Mouse (Mus musculus) heart, adult 2 months (tissue): ENCODE results near the gene Clca2. TPM values are rescaled to one million over a fixed set of nuclear protein-coding genes. Genes with fewer than 3 reads are reported as not detected.

ENCODE experiments used
- DNase-seq, 2 experiments: peaks; one replicate each; pipeline ENCODE4 v3.0.0; 2021
- H3K27ac ChIP-seq: fragments of 200-600 bp; 2 replicates; pipeline ENCODE4 v1.8.1; 2022
- H3K27me3 ChIP-seq: fragments of 200-500 bp; 2 replicates; pipeline ENCODE4 v1.6.1; 2012; ENCODE audit warnings: mild to moderate bottlenecking, low read length, inconsistent platforms, mixed read lengths; ENCODE audit not compliant: control insufficient read depth, insufficient read depth
- H3K36me3 ChIP-seq: fragments of 200-500 bp; 2 replicates; pipeline ENCODE4 v1.6.1; 2012; ENCODE audit warnings: low read length, inconsistent platforms; ENCODE audit not compliant: control insufficient read depth, insufficient read depth
- H3K4me1 ChIP-seq: fragments of 200-500 bp; 2 replicates; pipeline ENCODE4 v1.6.1; 2011; ENCODE audit warnings: low read length; ENCODE audit not compliant: control insufficient read depth, insufficient read depth
- H3K4me3 ChIP-seq: fragments of 200-600 bp; 2 replicates; pipeline ENCODE4 v1.8.1; 2022
- H3K79me2 ChIP-seq: fragments of 200-500 bp; replicated peaks from 2 replicates; pipeline ENCODE4 v1.6.1; 2012; ENCODE audit warnings: mild to moderate bottlenecking, inconsistent platforms, low read length, moderate library complexity, mixed read lengths; ENCODE audit not compliant: control insufficient read depth, insufficient read depth
- H3K9ac ChIP-seq: fragments of 200-500 bp; 2 replicates; pipeline ENCODE4 v1.6.1; 2012; ENCODE audit warnings: low read depth, mild to moderate bottlenecking, control low read depth, inconsistent platforms, low read length, mixed read lengths
- CTCF ChIP-seq: fragments of 200-600 bp; IDR thresholded peaks from 2 replicates; pipeline ENCODE4 v1.8.1; 2022; ENCODE audit warnings: antibody characterized with exemption, mild to moderate bottlenecking, moderate library complexity
- EP300 ChIP-seq: fragments of 200-500 bp; IDR thresholded peaks from 2 replicates; pipeline ENCODE4 v1.6.1; 2011; ENCODE audit warnings: low read depth, low read length, control low read depth; ENCODE audit not compliant: insufficient read depth
- POLR2A ChIP-seq: fragments of 200-500 bp; IDR thresholded peaks from 2 replicates; pipeline ENCODE4 v1.6.1; 2011; ENCODE audit warnings: mild to moderate bottlenecking, low read depth, low read length, control low read depth; ENCODE audit not compliant: insufficient read depth
- WGBS: fragments of 180-500 bp; shearing (Covaris S2); methylation state at CpG from one replicate; pipeline ENCODE4 v1.1.7; 2018; 5-methylcytosine and 5-hydroxymethylcytosine counted together
- intact Hi-C: fragments of 180-260 bp; cut with DNase I; formaldehyde crosslinking; loops from one replicate; pipeline ENCODE4 v1.15.1; 2025
- polyA plus RNA-seq: library from polyadenylated mRNA; depleted of rRNA; stranded (reverse); fragments of >200 nt; gene quantifications from 2 replicates; pipeline ENCODE4 v1.2.3, GENCODE M21; 2012; rRNA removed
- total RNA-seq, 2 experiments: library from RNA; stranded (reverse); gene quantifications; 2 replicates each; pipeline ENCODE4 v1.2.3; 2021

Clca2 gene
- total and polyA plus RNA-seq, 3 experiments, result 0.06 to 0.11 (median 0.10) TPM

GRCm38 (mm10) chr3:145032676-145033075 lies 66.6 kb downstream of the Clca2 start, which contains the start of gene Clca1:
Gene Clca1, minus strand, starts transcription at chr3:145032776.
- no peaks in the 10 kb centered on the region for H3K27me3 ChIP-seq
- no peak for DNase-seq
- no peak for TF ChIP-seq CTCF
- TF ChIP-seq EP300, result no peak
- TF ChIP-seq POLR2A, result no peak
- no peak within 1 kb of the TSS for H3K9ac ChIP-seq
- H3K36me3 ChIP-seq, result no peaks in the 10 kb centered on the region
- intact Hi-C loops, result no loop called here
- no peaks in the 10 kb centered on the region for H3K4me1 ChIP-seq
- H3K79me2 ChIP-seq, result no peaks in the 10 kb centered on the region
- no peak within 1 kb of the TSS for H3K4me3 ChIP-seq
- H3K27ac ChIP-seq, result no peak within 1 kb of the TSS

DNA sequence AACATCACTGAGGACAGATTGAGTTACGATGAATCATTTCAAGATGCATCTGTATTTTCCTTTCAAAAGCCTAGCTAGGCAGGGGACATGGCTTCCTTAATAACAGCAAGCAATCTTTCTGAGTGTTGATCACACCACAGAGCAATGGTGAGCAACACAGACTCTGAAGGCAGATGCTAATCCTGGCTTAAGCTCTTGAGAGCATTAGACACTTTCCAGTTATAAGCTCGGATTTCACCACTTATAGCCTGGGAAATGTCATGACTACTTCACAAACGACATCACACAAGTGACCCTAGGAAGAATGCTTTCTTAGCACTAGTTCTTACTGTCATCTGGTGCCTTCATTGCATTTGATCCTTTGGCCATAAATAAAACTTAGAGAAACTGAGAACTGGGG lies 71.2 kb downstream of the Clca2 start:
- Histone ChIP-seq H3K27me3 (no peaks in the 10 kb centered on the region), H3K27ac (no peak overlapping the region), H3K4me3 (no peak overlapping the region), H3K79me2 (no peaks in the 10 kb centered on the region), H3K36me3 (no peaks in the 10 kb centered on the region), H3K4me1 (no peaks in the 10 kb centered on the region), H3K9ac (no peak overlapping the region)
- TF ChIP-seq EP300, result no peak
- TF ChIP-seq POLR2A, result no peak
- no peak for TF ChIP-seq CTCF
- intact Hi-C loops, result loop anchor here (5.0 to 10.0 kb wide), 3 partner anchors 104 to 293 kb away; no protein-coding TSS in a partner anchor
- no peak for DNase-seq
- 61% methylated on average over 3 of the region's 3 CpGs for WGBS

DNA sequence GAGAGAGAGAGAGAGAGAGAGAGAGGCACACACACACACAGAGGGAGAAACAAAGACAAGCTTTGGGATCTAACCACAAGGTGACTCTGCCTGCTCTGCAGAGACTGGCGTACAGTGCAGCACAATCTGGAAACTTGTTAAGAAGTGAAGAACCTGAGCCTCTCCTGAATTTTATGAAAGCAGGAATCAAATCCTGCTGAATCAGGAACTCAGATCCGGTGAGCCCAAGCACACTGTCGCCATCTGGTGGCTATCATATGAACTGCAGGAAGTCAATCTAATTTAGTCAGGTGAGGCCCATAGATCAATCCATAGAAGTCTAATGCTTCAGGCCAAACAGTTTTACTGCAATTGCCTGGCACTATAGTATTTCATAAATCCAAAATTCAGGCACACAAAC lies 72.5 kb downstream of the Clca2 start:
- no peaks in the 10 kb centered on the region for H3K79me2 ChIP-seq
- peak; percentile 7 to 27 for DNase-seq
- no peaks in the 10 kb centered on the region for H3K4me1 ChIP-seq
- H3K27ac ChIP-seq, result no peak overlapping the region
- H3K9ac ChIP-seq, result no peak overlapping the region
- peak; percentile 95 for TF ChIP-seq CTCF
- no peak for TF ChIP-seq POLR2A
- H3K36me3 ChIP-seq, result no peaks in the 10 kb centered on the region
- intact Hi-C loops, result loop anchor here (5.0 to 10.0 kb wide), 3 partner anchors 106 to 292 kb away; no protein-coding TSS in a partner anchor
- no peak overlapping the region for H3K4me3 ChIP-seq
- 30% methylated on average over 3 of the region's 3 CpGs for WGBS
- no peaks in the 10 kb centered on the region for H3K27me3 ChIP-seq

Other genes starting within 250 kb of the Clca2 start
- gene Clca4b, start 166.9 kb downstream of the Clca2 start, total RNA-seq, result not detected
- gene Clca4b, start 166.9 kb downstream of the Clca2 start, polyA plus RNA-seq, result not detected in 2 replicates
- gene Clca4a, start 124.4 kb downstream of the Clca2 start, total RNA-seq, result not detected
- 0.06 TPM in 1 of 2 replicates, not detected in the other for gene Clca4a, start 124.4 kb downstream of the Clca2 start, polyA plus RNA-seq
- not detected for gene Clca1, start 66.7 kb downstream of the Clca2 start, total RNA-seq
- 0.23 TPM in 1 of 2 replicates, not detected in the other for gene Clca1, start 66.7 kb downstream of the Clca2 start, polyA plus RNA-seq
- gene Odf2l, start 19.1 kb upstream of the Clca2 start, total RNA-seq, result 10 to 100 TPM; 10.1 to 13.2 TPM
- gene Odf2l, start 19.1 kb upstream of the Clca2 start, polyA plus RNA-seq, result 2.6 and 5.9 TPM in 2 replicates
- gene Col24a1, start 193.0 kb upstream of the Clca2 start, total RNA-seq, result under 1 TPM; 0.05 to 0.07 TPM
- gene Col24a1, start 193.0 kb upstream of the Clca2 start, polyA plus RNA-seq, result 0.06 and 0.09 TPM in 2 replicates